Mouse (Mus musculus): Measurements from ENCODE around the gene Dmrt3.

Dmrt3 gene

DNA sequence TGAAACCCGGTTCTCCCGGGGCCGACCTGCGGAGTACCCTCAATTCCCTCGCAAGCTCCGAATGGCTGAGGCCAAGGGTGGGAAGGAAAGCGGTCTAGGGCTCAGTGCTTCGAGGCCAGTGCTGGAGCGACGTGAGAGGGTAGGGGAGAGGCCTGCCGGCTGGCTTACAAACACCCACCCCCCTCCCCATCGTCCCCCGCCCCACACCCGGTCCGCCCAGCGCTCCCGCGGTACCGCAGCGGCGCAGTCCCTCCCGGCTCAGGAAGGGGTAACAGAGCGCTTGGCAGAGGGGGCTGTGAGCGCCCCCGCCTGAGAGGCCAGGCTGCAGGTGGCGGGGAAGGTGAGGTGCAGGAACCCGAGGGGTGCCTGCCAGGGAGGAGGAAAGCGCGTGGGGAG, at the start of gene Dmrt3:
Gene Dmrt3 (plus strand): TSS at position 287 of the 396 bp plus-strand sequence.
- DNase-seq (ENCODE audit: low spot score): no peak

DNA sequence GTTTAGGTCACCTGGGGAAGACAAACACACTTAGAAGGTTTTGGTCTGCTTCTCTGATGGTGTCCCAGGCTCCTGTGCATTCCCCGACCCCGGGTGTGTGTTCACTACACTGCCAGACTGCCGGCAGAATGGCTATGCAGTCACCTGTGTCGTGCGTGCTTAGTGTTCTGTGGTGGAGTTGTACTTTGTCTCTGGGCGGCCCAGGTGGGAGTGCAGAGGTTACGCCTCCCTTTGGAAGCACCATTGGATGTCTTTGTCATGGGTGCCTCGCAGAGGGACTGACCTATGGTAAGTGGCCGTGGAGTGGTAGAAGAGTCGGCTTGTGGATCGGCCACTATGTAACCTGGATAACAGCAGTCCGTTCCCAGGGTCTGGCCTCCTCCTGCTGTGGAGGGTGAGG, 45.7 kb upstream of the Dmrt3 start:
- no peak for DNase-seq (ENCODE audit: low spot score)

DNA sequence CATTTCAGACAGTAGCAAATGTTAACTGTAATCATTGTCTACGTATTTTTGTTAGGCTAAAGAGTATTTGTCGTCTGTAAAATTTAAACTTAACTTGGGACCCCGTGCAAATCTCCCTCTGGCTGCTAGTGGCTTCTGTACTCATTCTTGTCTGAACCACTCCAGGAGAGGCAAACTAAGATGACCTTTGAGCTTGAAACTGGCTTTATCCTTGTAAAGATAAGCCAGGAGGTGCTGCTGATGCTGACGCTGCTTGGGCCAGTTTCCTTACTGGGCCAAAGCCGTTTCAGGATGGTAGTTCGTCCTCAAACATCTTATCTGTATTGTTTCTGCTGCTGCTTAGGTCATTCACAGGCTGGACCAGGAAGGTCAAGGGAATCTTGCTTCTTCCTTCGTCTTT, 40.3 kb upstream of the Dmrt3 start:
- DNase-seq (ENCODE audit: low spot score): no peak

DNA sequence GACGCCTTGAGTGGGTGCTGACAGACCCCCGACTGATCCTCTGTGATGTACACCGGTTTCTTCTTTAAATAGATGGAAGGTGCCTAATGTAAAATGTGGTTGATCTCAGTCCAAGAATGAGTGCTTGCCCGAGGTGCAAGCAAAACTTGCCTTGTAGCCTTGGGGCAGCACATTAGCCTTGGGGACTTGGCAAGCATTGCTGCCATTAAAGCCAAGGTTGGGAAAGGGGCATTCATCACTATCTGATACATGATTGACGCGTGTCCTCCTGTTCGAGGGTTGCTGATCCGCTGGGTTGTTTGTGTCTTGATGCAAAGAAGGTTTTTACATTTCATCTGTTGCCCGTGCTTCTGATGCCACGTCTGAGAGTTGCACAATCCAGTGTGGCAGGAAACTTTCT, 35.7 kb upstream of the Dmrt3 start:
- no peak for DNase-seq (ENCODE audit: low spot score)

DNA sequence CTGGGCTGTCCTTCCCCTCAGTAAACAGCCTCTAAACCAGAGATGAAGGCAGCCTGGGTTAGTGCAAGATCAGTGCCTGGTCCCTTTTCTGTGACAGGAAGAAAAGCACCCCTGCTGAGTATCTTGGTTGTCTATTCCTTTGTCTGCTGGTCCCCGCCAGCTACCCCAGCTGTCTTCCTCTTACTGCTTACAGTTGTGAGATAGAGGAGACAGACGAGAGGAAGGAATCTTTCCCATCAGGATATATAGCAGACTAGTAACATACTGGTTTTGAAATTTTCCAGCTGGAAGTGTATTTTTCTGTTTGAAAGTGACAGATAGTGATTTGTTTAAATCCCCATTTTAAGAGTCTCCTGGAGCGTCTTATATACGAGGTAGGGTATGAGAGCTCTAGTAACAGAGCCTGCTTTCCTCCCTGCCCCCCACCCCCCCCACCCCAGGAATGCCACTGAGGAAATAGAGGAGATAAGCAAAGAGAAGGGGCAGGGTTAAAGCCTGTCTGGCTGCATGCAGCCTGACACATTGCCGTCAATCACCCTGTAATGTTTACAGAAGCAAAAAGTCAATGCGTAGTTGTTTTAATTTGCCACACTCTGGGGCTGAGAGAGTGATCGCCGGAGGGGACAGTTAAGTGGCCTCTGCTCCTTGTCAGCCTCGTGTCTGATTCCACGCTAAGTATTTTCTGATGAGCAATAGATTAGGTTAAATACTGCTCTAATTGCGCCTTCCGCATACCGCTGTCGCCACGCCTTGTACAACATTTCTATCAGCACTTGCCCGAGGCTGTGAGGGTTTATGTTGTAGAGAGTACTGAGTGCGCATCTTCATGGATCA, 34.9 kb upstream of the Dmrt3 start:
- no peak for DNase-seq (ENCODE audit: low spot score)

DNA sequence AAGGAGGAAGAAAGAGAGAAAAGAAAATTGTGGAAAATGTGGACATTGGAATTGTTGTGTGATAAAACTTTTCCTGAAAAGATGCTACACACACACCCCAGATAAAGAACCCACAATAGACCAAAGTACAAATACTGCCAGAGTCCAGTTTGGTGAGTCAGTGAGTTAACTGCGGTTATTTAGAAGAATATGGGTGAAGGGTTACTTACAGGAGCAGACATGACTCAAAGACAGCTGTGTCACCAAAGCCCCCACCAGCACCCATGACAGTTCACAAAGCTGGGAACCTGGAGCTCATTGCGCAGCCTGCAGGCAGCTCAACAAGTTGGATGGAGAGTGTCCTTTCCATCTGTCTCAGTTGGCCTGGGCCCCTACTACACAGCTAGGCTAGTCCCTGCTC, 31.7 kb upstream of the Dmrt3 start:
- DNase-seq (ENCODE audit: low spot score): no peak

DNA sequence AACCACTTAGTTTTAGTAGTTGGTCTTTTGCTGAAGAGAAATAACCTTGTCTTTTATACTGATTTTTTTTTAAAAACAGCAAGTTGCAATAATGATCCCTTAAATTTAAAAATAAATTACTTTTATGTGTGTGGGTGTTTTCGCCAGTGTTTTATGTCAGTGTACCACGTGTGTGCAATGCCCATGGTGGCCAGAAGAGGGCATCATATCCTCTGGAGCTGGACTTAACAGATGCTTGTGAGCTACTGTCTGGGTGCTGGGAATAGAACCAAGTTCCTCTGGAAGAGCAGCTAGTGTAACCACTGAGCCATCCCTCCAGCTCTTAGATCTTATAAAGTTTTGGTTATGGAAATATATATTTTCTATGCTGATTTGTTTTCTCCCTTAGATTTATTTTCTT, 30.7 kb upstream of the Dmrt3 start:
- no peak for DNase-seq (ENCODE audit: low spot score)

DNA sequence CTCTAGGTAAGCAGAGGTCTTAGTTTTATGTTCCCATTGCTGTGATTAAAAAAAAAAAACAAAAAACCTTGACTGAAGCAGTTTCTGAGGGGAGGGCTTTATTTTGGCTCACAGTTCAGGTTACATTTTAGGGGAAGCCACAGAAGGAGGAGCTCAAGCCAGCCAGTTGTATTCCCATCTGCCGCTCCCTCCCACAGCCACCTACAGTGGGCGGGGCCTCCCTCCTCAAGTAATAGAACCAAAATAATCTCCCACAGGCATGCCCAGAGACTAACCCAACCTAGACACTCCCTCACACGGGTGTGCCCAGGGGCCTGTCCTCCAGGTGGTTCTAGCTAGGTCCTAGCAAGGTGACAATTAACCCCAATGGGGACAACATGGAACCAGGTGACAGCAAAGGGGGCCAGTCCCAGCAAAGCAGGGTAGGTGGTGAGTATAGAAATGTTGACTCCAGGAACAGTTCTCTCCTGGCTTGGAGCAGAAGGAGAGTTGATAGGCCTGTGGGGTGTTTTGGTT, 12.3 kb upstream of the Dmrt3 start:
- no peak for DNase-seq (ENCODE audit: low spot score)

DNA sequence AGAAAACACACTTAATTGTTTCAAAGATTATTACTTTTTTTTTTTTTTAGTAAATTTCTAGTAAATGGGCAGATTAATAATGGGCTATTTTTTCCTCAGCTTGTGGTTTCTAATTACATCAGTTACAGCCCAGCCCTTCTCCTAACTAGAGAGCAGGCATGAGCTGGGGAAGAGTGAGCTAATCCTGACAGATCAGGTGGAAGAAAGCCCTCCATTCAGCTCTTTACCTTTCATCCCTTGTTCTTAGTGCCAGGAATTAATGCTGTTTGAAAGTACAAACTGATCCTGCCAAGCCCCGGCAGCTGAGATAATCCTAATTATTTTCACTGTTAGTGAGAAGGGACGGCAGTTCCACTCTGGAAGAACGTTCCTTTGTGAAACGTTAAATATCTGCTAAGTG, 11.5 kb upstream of the Dmrt3 start:
- no peak for DNase-seq (ENCODE audit: low spot score)

DNA sequence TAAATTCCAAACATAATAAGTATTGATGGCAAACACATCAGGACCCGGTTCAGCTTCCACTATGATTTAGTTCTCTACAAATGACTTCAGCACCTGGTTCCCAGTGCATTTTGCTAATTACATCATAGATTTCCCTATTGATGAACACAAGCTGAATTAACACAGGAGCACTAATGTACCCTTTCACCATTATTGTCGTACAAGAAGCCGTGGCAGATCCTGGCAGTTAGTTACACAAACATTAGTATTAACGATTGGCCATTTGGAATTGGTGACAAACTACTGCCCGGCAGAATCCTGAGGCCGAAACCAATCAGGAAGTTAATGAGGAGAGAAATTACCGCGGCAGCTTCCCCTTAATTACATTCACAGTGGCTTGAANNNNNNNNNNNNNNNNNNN, 8.1 kb upstream of the Dmrt3 start:
- DNase-seq (ENCODE audit: low spot score): no peak

DNA sequence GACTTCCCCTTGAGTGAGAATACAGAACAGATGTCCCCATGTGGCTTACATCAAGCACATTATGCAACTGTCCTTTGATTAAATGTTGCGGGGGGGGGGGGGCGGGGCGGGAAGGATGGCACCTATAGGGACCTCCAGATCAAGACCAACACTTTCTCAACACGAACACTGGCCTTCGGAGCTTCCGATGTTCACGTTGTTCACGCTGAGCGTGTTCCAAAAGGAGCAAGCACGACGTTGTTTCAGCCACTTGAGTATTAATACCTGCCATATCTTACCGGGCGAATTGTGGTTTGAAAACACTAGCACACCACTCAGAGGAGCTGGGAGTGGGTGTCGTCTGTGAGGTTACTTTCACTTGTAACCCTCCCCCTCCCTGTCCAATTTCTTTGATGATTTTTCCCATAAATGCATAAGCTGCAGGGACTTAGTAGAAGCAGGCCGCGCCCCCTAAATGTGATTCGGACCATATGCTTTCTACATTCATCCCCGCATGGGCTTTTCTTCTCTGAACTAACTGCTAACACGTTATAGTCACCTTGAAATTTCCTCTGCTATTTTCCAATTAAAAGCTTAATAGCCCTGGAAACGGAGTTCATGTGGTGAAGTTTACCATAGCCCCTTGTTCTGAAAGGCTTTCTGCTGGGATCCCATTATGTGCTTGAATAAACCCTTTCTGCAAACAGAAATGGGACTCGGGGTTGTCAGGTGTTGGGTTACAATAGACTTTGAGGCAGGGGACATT, 2.5 kb upstream of the Dmrt3 start:
- DNase-seq (ENCODE audit: low spot score): no peak

DNA sequence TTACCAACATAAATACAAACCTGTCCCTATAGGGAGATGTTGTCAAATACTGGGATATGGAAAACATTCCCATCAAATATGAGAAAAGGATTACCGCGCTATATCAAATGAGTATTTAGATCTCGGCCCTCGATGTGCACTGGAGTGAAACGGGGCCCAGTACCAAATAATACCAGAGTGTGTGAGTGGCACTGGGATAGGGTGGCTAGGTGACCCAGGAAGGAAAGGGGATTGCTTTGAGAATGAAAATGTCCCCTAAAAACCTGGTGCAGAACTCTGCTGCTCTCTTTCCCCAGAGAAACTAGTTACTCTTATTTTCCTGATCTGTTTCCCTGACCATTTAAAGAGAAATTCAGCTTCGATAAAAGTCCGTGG, 1.9 kb upstream of the Dmrt3 start:
- DNase-seq (ENCODE audit: low spot score): no peak

DNA sequence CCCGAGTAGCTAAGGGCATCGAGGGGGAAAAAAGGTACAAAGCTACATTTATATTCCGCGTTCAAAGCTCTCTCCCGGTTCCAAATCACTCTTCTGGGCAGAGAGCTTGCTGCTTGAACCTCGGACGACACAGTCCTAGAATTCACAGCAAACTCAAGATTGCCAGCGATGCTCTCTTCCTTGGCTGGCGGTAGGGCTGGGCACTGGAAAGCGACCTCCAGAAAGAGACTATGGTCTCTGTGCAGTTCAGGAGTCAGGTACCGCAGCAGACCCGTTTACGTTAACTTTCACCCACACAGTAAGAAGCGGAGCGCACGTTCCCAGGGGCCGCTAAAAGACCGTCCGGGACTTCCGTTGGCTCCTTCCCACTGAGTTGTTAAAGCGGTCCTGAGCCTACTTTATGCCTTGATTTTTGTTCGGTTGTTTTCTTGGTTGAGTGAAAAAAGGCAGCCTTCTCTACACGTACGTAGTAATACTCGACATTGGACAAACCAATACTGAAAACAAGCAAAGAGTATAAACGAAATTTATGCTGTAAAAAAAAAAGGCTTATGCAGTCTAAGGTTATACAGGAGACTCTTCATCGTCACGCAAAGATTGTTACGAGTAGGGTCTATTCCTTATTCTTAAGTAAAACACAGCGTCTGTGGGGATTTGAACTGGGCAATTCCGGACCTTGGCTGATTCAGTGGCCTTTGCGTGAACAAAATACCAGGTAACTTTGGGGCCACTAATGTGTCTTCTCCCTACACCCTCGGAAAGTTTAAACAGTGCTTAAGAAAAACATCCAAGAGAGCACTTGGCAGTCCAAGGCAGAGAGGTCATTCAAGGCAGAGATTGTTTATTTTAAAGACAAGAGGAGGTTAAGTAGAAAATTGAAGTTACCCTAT, 895 bp upstream of the Dmrt3 start:
- DNase-seq (ENCODE audit: low spot score): no peak

DNA sequence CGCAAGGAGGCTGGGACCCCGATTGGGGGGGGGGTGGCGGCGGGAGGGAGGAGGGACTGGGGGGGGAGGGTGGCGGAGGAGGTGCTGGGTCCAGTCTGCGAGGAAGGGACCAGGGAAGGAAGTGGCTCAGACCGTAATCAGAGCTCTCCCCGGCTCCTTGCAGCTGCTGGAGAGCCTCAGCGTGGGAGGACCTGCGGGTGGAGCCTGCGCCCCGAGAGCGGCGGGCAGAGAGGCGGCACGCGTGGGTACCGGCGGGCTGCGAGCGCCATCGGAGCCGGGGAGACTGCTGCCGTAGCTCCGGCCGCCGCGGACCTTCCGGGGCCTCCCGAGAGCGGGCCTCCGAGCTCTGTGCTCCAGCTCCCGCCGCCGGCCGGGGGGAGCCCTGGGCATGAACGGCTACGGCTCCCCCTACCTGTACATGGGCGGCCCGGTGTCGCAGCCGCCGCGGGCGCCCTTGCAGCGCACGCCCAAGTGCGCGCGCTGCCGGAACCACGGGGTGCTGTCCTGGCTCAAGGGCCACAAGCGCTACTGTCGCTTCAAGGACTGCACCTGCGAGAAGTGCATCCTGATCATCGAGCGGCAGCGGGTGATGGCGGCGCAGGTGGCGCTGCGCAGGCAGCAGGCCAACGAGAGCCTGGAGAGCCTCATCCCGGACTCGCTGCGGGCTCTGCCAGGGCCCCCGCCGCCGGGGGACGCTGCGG, 460 bp downstream of the Dmrt3 start:
- DNase-seq (ENCODE audit: low spot score): no peak

DNA sequence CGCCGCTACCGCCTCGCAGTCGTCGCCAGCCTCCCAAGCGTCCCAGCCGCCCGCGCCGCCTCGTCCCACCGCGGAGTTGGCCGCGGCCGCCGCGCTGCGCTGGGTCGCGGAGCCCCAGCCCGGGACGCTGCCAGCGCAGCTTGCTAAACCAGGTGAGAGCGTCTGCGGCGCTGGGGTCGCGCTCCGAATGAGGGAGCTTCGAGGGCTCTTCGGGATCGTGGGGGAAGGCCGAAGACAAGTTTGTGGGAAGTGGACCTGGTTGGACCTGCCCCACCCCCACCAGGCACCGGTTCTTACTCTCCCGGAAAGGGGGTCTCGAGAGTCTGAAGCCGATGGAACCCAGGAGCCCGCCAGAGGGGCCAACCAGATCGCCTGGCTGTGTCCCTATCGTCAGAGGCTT, 1.0 kb downstream of the Dmrt3 start:
- no peak for DNase-seq (ENCODE audit: low spot score)

DNA sequence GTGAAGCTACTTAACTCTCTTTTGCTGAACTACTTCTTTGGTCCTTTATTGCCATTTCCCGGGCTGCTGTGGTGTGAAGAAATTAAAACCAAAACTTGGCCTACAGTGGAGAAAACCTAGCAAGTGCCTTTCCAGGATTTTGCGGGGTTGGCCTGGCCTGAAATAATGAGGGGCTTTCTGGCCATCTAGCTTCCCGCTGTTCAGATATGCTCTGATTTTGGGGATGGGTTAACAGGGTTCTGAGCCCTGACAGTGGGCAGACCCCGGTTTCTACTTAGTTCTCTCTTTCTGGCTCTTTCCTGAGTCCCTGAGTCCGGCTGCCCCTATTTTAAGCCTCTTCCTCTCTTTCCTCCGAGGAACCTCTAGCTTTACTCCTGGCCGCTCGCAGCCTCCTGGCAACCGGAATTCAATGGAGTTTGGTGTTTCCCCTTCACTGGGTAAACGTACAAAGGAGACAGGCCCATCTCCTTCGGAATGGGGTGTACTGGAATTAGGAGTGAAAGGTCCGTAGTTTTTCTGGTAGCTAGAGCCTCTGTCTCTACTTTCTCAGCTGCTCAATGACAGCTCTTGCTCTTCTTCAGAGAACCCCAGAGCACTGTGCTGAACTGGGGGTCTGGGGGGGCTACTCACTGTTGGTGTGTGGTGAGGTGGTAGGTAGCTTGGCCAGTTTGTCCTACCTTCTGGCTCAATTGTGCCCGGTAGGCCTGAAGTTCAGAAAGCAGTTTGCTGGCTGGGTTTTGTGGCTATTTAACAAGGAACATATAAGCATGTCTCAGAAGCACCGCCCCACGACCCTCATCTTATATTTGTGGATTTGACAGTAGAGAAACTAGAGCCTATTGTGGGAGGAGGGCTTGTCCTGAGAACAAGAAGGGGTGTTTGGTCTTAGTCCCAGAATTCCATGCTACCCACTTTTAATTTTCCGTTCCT, 2.0 kb downstream of the Dmrt3 start:
- no peak for DNase-seq (ENCODE audit: low spot score)

DNA sequence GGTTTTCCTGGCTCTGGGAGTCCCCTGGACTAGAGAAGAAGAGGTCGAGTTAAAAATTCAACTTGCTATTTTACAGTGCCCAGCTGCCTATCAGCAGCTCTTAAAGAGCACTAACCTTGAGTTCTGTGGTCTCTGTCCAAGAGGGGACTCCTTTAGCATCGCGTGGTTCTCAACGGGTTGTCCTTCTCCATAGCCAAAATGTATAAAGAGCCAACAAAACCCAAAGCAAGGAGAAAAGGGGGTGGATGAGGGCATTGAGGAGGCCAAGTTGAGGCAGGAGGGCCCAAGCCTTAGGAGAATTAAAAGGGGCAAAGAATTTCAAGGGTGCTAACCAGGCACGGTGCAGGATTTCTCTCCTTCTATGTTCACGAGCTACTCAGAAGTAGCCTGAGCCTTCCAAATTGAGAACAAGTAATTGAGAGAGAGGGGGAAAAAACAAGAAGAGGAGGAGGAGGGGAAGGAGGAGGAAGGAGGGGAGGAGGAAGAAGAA, 2.8 kb downstream of the Dmrt3 start:
- no peak for DNase-seq (ENCODE audit: low spot score)

DNA sequence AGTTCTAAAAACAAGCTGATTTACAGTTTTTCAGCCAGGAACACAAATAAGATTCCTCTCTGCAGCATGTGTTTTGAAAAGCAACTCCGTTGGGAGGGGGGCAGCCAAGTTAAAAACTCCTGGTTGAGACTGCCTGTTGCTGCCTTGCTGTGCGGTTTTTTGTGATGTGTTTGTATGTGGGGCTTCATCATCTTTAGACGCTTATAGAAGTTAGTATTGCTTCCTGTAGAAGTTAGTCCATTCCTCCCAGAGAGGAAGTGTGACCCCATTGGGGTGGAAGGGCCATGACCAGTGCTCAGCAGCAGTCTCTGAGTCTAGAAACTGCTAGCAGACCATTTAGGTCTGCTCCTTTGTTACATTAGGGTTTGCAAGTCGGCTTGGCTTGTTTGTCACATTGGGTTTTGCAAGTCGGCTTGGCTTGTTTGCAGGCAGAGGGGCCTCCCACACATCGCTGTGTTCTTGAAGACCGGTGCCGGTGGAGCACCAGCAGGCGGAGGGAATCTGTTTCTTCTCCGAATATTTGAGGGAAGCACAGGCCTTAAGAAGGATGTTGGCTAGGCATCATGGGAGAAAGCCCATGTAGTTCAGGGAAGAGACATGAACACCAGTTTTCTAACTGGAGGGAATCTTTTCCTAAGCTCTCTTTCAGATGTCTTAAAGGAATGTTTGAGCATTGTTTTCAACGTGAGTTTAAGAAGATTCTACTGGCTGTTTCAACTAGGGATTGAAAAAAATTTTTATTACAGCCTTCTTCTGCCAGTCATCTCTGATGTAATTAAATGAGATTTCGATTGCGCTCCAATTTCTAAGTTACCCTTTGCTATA, 3.6 kb downstream of the Dmrt3 start:
- no peak for DNase-seq (ENCODE audit: low spot score)

DNA sequence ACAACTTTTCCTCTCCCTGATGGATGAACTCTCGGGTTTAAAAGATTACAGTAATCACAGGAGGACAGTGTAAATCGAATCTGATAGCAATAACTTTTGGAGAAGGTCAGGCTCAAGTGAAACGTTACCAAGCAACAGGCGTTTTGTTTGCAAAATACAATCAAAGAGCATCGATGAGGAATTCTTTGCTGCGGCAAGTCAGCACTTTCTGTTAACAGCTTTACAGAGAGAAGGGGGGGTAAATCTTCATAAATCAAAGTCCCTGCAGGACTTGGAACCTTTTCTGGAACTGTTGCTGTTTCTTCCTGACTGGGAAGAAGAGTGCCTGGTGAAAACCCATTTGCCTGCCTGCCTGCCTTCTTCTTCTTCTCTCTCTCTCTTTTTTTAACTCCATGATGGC, 5.8 kb downstream of the Dmrt3 start:
- no peak for DNase-seq (ENCODE audit: low spot score)
